Mouse (Mus musculus): ENCODE results near the gene Ap4s1. TPM values are rescaled to one million over a fixed set of nuclear protein-coding genes. Genes with fewer than 3 reads are reported as not detected.

The Ap4s1 gene
- polyA plus RNA-seq, 1 experiment = 10.3 TPM

DNA sequence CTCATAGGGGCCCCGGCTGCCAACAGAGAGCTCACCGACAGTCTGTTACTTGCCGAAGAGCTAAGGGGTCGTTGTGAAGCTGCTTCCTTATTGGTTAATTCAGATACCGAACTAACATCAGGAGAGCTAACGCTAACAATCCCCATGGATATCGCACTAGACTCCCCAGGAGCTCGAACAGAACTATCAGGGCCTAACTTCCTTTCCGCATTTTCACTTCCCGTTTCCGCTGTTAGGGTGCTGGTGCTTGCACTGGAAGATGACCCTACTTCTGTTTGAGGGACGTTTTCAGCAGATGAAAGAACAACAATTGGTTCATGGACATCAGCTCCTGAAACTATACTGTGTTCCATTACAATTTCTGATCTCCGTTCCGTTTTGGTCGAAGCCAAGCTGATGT lies 77.9 kb downstream of the Ap4s1 start:
- WGBS = 94% methylated on average over 15 of the region's 15 CpGs
- Histone ChIP-seq H3K27me3 (ENCODE audit: control insufficient read depth, insufficient read depth, low read length) (no peaks in the 10 kb centered on the region), H3K4me1 (replicated peaks; ENCODE audit: control insufficient read depth, insufficient read depth, low read length) (no peaks in the 10 kb centered on the region), H3K4me3 (ENCODE audit: control insufficient read depth, insufficient read depth, low read length) (no peak overlapping the region), H3K27ac (ENCODE audit: control insufficient read depth, insufficient read depth, low read length) (no peak overlapping the region), H3K36me3 (ENCODE audit: control insufficient read depth, insufficient read depth, low read length) (peaks cover 78% of the 10 kb centered on the region)
- TF ChIP-seq POLR2A (IDR thresholded peaks at IDR 0.05; ENCODE audit: control insufficient read depth, extremely low read depth, insufficient read depth, low read length, poor library complexity) (no peak), CTCF (IDR thresholded peaks at IDR 0.05; ENCODE audit: borderline replicate concordance, control insufficient read depth, extremely low read depth, insufficient read depth, low read length, poor library complexity) (no peak)
- no peak for DNase-seq

GRCm38 (mm10) chr12:51784842-51785241 lies 94.0 kb downstream of the Ap4s1 start:
- WGBS = 92% methylated on average over 7 of the region's 7 CpGs
- DNase-seq = peak; percentile 37
- H3K4me3 ChIP-seq (ENCODE audit: control insufficient read depth, insufficient read depth, low read length) = no peak overlapping the region
- peaks cover 89% of the 10 kb centered on the region for H3K36me3 ChIP-seq (ENCODE audit: control insufficient read depth, insufficient read depth, low read length)
- no peaks in the 10 kb centered on the region for H3K4me1 ChIP-seq (replicated peaks; ENCODE audit: control insufficient read depth, insufficient read depth, low read length)
- TF ChIP-seq CTCF (IDR thresholded peaks at IDR 0.05; ENCODE audit: borderline replicate concordance, control insufficient read depth, extremely low read depth, insufficient read depth, low read length, poor library complexity) (peak; percentile 65; the same call in 1 of the 2 replicates), POLR2A (IDR thresholded peaks at IDR 0.05; ENCODE audit: control insufficient read depth, extremely low read depth, insufficient read depth, low read length, poor library complexity) (no peak)
- H3K27me3 ChIP-seq (ENCODE audit: control insufficient read depth, insufficient read depth, low read length) = no peaks in the 10 kb centered on the region
- no peak overlapping the region for H3K27ac ChIP-seq (ENCODE audit: control insufficient read depth, insufficient read depth, low read length)

Other genes starting within 250 kb of the Ap4s1 start
- 1.4 and 2.1 TPM in 2 replicates for gene Coch, start 97.7 kb upstream of the Ap4s1 start, polyA plus RNA-seq (2012; rRNA removed)
- 18.4 and 22.2 TPM in 2 replicates for gene Strn3, start 864 bp downstream of the Ap4s1 start, polyA plus RNA-seq (2012; rRNA removed)
- gene Hectd1, start 138.5 kb downstream of the Ap4s1 start, polyA plus RNA-seq (2012; rRNA removed) = 27.7 and 29.6 TPM in 2 replicates